Mouse (Mus musculus) spleen, adult 18-20 months (tissue): ENCODE measurements around the gene Bcl7c.
A peak's percentile ranks its signal among the peaks of the same experiment; 100 is the strongest.
"Not testable (repeated sequence)": the region's sequence is repeated elsewhere in the genome, so short reads cannot be mapped to it uniquely, and the experiment has no call there.

Experiments
- DNase-seq, 2 experiments: peaks; one replicate each; pipeline ENCODE4 v3.0.0; 2022; ENCODE audit warnings: mixed read lengths in 2 of 2

Bcl7c gene

GRCm38 (mm10) chr7:127708207-127709078 is at the start of gene Bcl7c:
Gene Bcl7c (minus strand): TSS chr7:127708933.
- DNase-seq, result peak; percentile 82 to 88

GRCm38 (mm10) chr7:127753741-127754140 is 45.0 kb upstream of the Bcl7c start:
- no peak for DNase-seq

GRCm38 (mm10) chr7:127753158-127753557 is 44.4 kb upstream of the Bcl7c start:
- no peak for DNase-seq

GRCm38 (mm10) chr7:127752069-127752468 is 43.3 kb upstream of the Bcl7c start:
- no peak for DNase-seq

- DNase-seq, result no peak
Measured at GRCm38 (mm10) chr7:127751619-127752018, 42.9 kb upstream of the Bcl7c start.

- no peak for DNase-seq
Measured at GRCm38 (mm10) chr7:127750131-127751127, 41.7 kb upstream of the Bcl7c start.

GRCm38 (mm10) chr7:127748235-127748560 is 39.5 kb upstream of the Bcl7c start:
- no peak for DNase-seq

- no peak for DNase-seq
Measured at GRCm38 (mm10) chr7:127747559-127748234, 39.0 kb upstream of the Bcl7c start.

- DNase-seq, result peak in 1 of 2 experiments; percentile 27
Measured at GRCm38 (mm10) chr7:127746494-127747491, 38.1 kb upstream of the Bcl7c start.

- DNase-seq, result peak; percentile 68 to 77
Measured at GRCm38 (mm10) chr7:127745652-127746493, 37.1 kb upstream of the Bcl7c start.

GRCm38 (mm10) chr7:127745251-127745651 is 36.5 kb upstream of the Bcl7c start:
- peak; percentile 76 to 79 for DNase-seq

- peak; percentile 50 to 72 for DNase-seq
Measured at GRCm38 (mm10) chr7:127744366-127745045, 35.8 kb upstream of the Bcl7c start, which contains the start of gene Fbxl19. Gene Fbxl19 (plus strand): TSS chr7:127744543.

- DNase-seq, result not testable (repeated sequence)
Measured at GRCm38 (mm10) chr7:127732066-127732465, 23.3 kb upstream of the Bcl7c start, which contains the start of gene Ctf2. Gene Ctf2 (minus strand): TSS chr7:127732166.

- DNase-seq, result no peak
Measured at GRCm38 (mm10) chr7:127730170-127730569, 21.4 kb upstream of the Bcl7c start.

GRCm38 (mm10) chr7:127727898-127728297 is 19.2 kb upstream of the Bcl7c start:
- DNase-seq, result no peak

GRCm38 (mm10) chr7:127725924-127726323 is 17.2 kb upstream of the Bcl7c start:
- DNase-seq, result no peak

- no peak for DNase-seq
Measured at GRCm38 (mm10) chr7:127725490-127725889, 16.8 kb upstream of the Bcl7c start.

GRCm38 (mm10) chr7:127719258-127719657 is 10.5 kb upstream of the Bcl7c start:
- no peak for DNase-seq

GRCm38 (mm10) chr7:127718339-127718738 is 9.6 kb upstream of the Bcl7c start:
- no peak for DNase-seq

- peak; percentile 39 to 69 for DNase-seq
Measured at GRCm38 (mm10) chr7:127716992-127717391, 8.3 kb upstream of the Bcl7c start.
